Mouse (Mus musculus): ENCODE data around the gene Mef2a. TPM values are rescaled to one million over a fixed set of nuclear protein-coding genes. Genes with fewer than 3 reads are reported as not detected.

Gene Mef2a
- polyA plus RNA-seq, 1 experiment from 2014 or later, result 39.3 TPM

GRCm38 (mm10) chr7:67234797-67235196 is 137.9 kb downstream of the Mef2a start:
- H3K4me3 ChIP-seq, result no peak overlapping the region
- no peak overlapping the region for H3K27ac ChIP-seq
- no peaks in the 10 kb centered on the region for H3K9me3 ChIP-seq (replicated peaks)
- H3K9ac ChIP-seq, result no peak overlapping the region
- peaks cover 40% of the 10 kb centered on the region for H3K36me3 ChIP-seq
- 74% methylated on average over 8 of the region's 8 CpGs for WGBS
- ATAC-seq (ENCODE audit: low FRiP score), result no peak
- no peaks in the 10 kb centered on the region for H3K27me3 ChIP-seq
- H3K4me2 ChIP-seq (replicated peaks), result no peak overlapping the region
- H3K4me1 ChIP-seq, result no peaks in the 10 kb centered on the region

GRCm38 (mm10) chr7:67232504-67232903 is 140.2 kb downstream of the Mef2a start:
- H3K4me1 ChIP-seq, result no peaks in the 10 kb centered on the region
- WGBS, result 95% methylated on average over 14 of the region's 14 CpGs
- H3K4me2 ChIP-seq (replicated peaks), result no peak overlapping the region
- peaks cover 31% of the 10 kb centered on the region for H3K36me3 ChIP-seq
- H3K27ac ChIP-seq, result no peak overlapping the region
- no peaks in the 10 kb centered on the region for H3K9me3 ChIP-seq (replicated peaks)
- H3K27me3 ChIP-seq, result no peaks in the 10 kb centered on the region
- no peak overlapping the region for H3K4me3 ChIP-seq
- no peak overlapping the region for H3K9ac ChIP-seq
- ATAC-seq (ENCODE audit: low FRiP score), result no peak

- WGBS, result 85% methylated on average over 3 of the region's 3 CpGs
- H3K9me3 ChIP-seq (replicated peaks), result no peaks in the 10 kb centered on the region
- no peaks in the 10 kb centered on the region for H3K4me1 ChIP-seq
- peaks cover 33% of the 10 kb centered on the region for H3K36me3 ChIP-seq
- no peak overlapping the region for H3K27ac ChIP-seq
- no peak overlapping the region for H3K9ac ChIP-seq
- H3K4me3 ChIP-seq, result no peak overlapping the region
- H3K4me2 ChIP-seq (replicated peaks), result no peak overlapping the region
- no peaks in the 10 kb centered on the region for H3K27me3 ChIP-seq
- no peak for ATAC-seq (ENCODE audit: low FRiP score)
Observed at GRCm38 (mm10) chr7:67230640-67231140, 142.0 kb downstream of the Mef2a start.

- no peaks in the 10 kb centered on the region for H3K4me1 ChIP-seq
- no peaks in the 10 kb centered on the region for H3K9me3 ChIP-seq (replicated peaks)
- H3K4me3 ChIP-seq, result no peak overlapping the region
- H3K36me3 ChIP-seq, result peaks cover 32% of the 10 kb centered on the region
- 87% methylated on average over 3 of the region's 3 CpGs for WGBS
- H3K4me2 ChIP-seq (replicated peaks), result no peak overlapping the region
- H3K27ac ChIP-seq, result no peak overlapping the region
- ATAC-seq (ENCODE audit: low FRiP score), result no peak
- H3K9ac ChIP-seq, result no peak overlapping the region
- no peaks in the 10 kb centered on the region for H3K27me3 ChIP-seq
Observed at GRCm38 (mm10) chr7:67230221-67230620, 142.4 kb downstream of the Mef2a start.

- peaks cover 32% of the 10 kb centered on the region for H3K36me3 ChIP-seq
Observed at GRCm38 (mm10) chr7:67229701-67230100, 143.0 kb downstream of the Mef2a start.

DNA sequence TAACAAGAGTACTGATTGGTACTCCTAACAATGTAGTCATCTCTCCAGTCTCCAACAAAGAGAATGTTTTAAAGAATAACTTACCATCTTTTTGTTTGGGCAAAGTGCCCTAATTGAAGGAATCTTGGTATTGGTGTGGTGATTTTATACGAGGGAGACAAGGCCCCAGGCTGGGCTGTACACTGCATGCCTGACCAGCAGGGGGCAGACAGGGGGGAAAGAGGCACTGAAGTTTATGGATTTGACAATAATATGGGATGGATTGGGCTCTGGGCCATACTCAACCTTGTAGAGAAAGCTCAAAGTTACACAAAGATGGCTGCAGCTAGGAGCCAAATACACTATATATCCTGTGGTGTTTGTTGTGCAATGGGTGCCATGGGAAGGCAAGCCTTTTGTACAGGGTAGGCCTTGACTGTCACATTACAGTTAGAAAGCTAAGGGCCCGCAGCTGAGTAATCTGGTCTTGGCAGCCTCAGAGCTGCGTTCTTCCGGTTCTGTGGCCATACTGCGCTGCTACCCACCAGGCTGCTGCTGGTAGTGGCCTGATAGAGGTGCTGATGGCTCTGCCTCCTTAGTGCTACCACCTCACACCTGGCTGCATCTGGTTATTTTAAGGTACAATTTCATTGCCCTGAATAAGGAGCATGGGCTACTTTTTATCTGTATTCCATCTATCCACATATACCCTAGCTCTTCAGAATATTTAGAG is 143.6 kb downstream of the Mef2a start:
- Histone ChIP-seq H3K4me1 (peaks cover under 1% of the 10 kb centered on the region), H3K27me3 (no peaks in the 10 kb centered on the region), H3K4me3 (no peak overlapping the region), H3K4me2 (replicated peaks) (no peak overlapping the region), H3K9ac (no peak overlapping the region), H3K9me3 (replicated peaks) (no peaks in the 10 kb centered on the region), H3K27ac (no peak overlapping the region), H3K36me3 (peaks cover 31% of the 10 kb centered on the region)
- WGBS, result 88% methylated on average over 5 of the region's 5 CpGs
- ATAC-seq (ENCODE audit: low FRiP score), result peak; percentile 48

More at GRCm38 (mm10) chr7:67229701-67230100, 143.0 kb downstream of the Mef2a start:
- H3K9me3 ChIP-seq (replicated peaks), result no peaks in the 10 kb centered on the region
- H3K4me3 ChIP-seq, result no peak overlapping the region
- no peaks in the 10 kb centered on the region for H3K4me1 ChIP-seq
- WGBS, result 92% methylated on average over 3 of the region's 3 CpGs
- H3K27me3 ChIP-seq, result no peaks in the 10 kb centered on the region
- no peak overlapping the region for H3K27ac ChIP-seq
- no peak overlapping the region for H3K4me2 ChIP-seq (replicated peaks)
- no peak for ATAC-seq (ENCODE audit: low FRiP score)
- H3K9ac ChIP-seq, result no peak overlapping the region

GRCm38 (mm10) chr7:67228390-67228789 is 144.3 kb downstream of the Mef2a start:
- Histone ChIP-seq H3K4me2 (replicated peaks) (no peak overlapping the region), H3K27me3 (no peaks in the 10 kb centered on the region), H3K4me1 (peaks cover 7% of the 10 kb centered on the region), H3K4me3 (no peak overlapping the region), H3K9me3 (replicated peaks) (no peaks in the 10 kb centered on the region), H3K36me3 (peaks cover 31% of the 10 kb centered on the region), H3K27ac (no peak overlapping the region), H3K9ac (no peak overlapping the region)
- 66% methylated on average over 3 of the region's 3 CpGs for WGBS
- no peak for ATAC-seq (ENCODE audit: low FRiP score)

DNA sequence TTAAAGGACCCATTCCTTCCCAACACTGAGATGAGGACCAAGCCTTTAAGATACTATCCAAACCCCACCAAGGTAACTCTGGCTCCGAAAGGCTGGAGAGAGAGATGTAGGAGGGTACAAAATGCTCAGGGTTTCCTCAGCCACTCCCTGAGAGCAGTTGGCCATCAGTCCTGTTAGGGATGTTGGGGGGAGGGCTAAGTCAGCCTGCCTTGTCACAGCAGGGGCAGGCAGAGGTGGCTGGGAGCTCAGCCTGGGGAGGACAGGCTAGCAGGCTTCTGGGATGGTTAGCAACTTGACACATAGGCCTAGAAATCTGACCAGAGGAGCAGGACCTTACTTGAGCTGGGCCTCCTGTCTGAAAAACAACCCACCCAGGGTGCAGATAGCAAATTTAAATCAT is 145.1 kb downstream of the Mef2a start:
- Histone ChIP-seq H3K36me3 (peaks cover 30% of the 10 kb centered on the region), H3K4me1 (peaks cover 14% of the 10 kb centered on the region), H3K9me3 (replicated peaks) (no peaks in the 10 kb centered on the region), H3K4me2 (replicated peaks) (no peak overlapping the region), H3K4me3 (no peak overlapping the region), H3K27ac (no peak overlapping the region), H3K9ac (no peak overlapping the region), H3K27me3 (no peaks in the 10 kb centered on the region)
- ATAC-seq (ENCODE audit: low FRiP score), result no peak
- 63% methylated on average over 1 of the region's 1 CpGs for WGBS

- ATAC-seq (ENCODE audit: low FRiP score), result no peak
- 94% methylated on average over 15 of the region's 15 CpGs for WGBS
- Histone ChIP-seq H3K4me1 (peaks cover 18% of the 10 kb centered on the region), H3K9ac (no peak overlapping the region), H3K27me3 (no peaks in the 10 kb centered on the region), H3K4me2 (replicated peaks) (no peak overlapping the region), H3K27ac (no peak overlapping the region), H3K4me3 (no peak overlapping the region), H3K9me3 (replicated peaks) (no peaks in the 10 kb centered on the region), H3K36me3 (peaks cover 28% of the 10 kb centered on the region)
Observed at GRCm38 (mm10) chr7:67225943-67226625, 146.6 kb downstream of the Mef2a start.

DNA sequence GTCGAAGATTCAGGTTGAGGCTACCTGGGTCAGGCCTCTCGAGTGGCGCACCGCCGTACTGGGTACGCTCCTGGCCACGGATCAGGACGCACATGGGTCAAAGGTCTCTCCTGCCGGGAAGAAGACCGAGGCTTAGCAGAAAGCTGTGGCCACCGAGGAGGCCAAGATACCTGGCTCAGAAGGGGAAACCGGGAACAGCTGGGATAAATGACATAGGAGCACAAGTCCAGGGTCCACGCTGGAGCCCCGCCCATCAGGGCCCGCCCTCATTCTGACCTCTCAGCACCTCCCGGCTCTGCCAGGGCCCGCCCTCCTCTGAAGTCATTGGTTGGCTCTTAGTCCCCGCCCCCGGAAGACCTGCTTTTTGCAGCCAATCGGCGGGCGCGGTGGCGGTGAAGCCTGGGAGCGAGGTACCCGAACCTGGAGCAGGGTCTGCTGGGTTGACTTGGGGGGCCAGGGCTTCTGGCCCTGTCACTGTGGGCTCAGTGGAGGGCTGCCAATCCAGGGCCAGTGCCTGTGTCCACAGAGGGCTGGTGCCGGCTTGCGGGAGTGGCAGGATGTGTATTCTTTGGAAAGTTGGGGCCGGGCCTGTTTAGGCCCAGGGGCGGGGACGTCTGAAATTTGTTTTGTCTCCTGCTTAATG is 150.3 kb downstream of the Mef2a start, which contains the start of gene Lysmd4:
Lysmd4 (plus strand) TSS at position 325 of the 643 bp plus-strand sequence.
- H3K36me3 ChIP-seq, result peaks cover 25% of the 10 kb centered on the region
- peak; percentile 98 for ATAC-seq (ENCODE audit: low FRiP score)
- H3K27me3 ChIP-seq, result no peaks in the 10 kb centered on the region
- 0 out of 2 replicates have a peak within 1 kb of the TSS, but pooled peaks have one; percentile 35 for H3K27ac ChIP-seq
- 7% methylated on average over 29 of the region's 31 CpGs for WGBS
- peak within 1 kb of the TSS; percentile 83 for H3K4me3 ChIP-seq
- H3K4me1 ChIP-seq, result peaks cover 18% of the 10 kb centered on the region
- H3K4me2 ChIP-seq (replicated peaks), result peak within 1 kb of the TSS; percentile 89
- peak within 1 kb of the TSS; percentile 80 for H3K9ac ChIP-seq
- H3K9me3 ChIP-seq (replicated peaks), result no peaks in the 10 kb centered on the region

DNA sequence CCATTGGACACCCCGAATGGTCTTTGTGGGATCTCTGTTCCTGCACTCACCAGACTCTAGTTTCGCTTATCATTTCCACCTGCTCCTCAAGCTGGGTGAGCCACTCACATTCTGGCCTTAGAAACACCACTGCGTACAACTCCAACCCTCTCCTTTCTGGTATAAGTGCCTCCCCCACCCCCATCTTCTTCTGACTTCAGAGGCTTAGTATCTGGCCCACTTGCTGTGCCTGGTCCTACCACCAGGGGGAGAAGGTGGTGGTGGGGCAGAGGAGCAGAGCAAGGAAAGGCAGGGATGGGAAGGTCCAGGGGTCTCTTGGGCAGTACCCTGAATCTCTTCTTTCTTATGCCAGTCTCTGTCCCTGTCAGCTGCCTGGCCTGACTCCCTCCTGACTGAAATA is 155.6 kb downstream of the Mef2a start:
- Histone ChIP-seq H3K9me3 (replicated peaks) (no peaks in the 10 kb centered on the region), H3K27me3 (no peaks in the 10 kb centered on the region), H3K4me3 (no peak overlapping the region), H3K4me2 (replicated peaks) (no peak overlapping the region), H3K9ac (no peak overlapping the region), H3K36me3 (no peaks in the 10 kb centered on the region), H3K4me1 (peaks cover 8% of the 10 kb centered on the region; the same call in 1 of the 2 replicates), H3K27ac (no peak overlapping the region)
- 78% methylated on average over 3 of the region's 3 CpGs for WGBS
- ATAC-seq (ENCODE audit: low FRiP score), result no peak

DNA sequence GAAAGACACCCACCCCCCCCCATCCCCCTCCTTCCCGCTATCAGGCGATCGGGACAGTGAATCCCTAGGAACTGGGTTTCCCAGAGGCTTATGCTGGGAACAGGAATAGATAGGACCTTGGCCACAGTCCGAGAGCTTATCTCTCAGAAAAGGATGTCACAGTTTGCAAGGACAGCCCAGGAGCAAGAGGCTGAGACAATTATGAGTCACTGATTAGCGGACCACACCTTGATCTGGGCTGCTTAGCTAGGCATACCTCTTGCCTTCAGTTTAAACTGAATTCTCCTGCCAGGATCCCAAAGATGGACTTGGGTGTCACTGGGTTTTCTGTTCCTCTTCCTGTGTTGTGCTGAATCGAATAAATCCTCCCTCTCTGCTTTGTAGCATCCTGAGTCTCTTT is 156.3 kb downstream of the Mef2a start:
- Histone ChIP-seq H3K9me3 (replicated peaks) (no peaks in the 10 kb centered on the region), H3K4me1 (0 out of 2 replicates have a peak, but pooled peaks cover 9% of the 10 kb centered on the region), H3K4me3 (no peak overlapping the region), H3K27me3 (no peaks in the 10 kb centered on the region), H3K36me3 (no peaks in the 10 kb centered on the region), H3K27ac (no peak overlapping the region), H3K9ac (no peak overlapping the region), H3K4me2 (replicated peaks) (no peak overlapping the region)
- 91% methylated on average over 6 of the region's 6 CpGs for WGBS
- ATAC-seq (ENCODE audit: low FRiP score), result no peak

Measured in hindbrain, embryonic 12.5 days (tissue).